Mouse (Mus musculus): ENCODE results near the gene Aspa.
"Not testable (repeated sequence)": the region's sequence is repeated elsewhere in the genome, so short reads cannot be mapped to it uniquely, and the experiment has no call there.

Aspa gene

GRCm38 (mm10) chr11:73329442-73329841 is at the start of gene Aspa, which contains the start of the genes Gm49340 and Spata22:
Gene Aspa, minus strand, starts transcription at chr11:73329596.
Gene Gm49340, plus strand, starts transcription at chr11:73329741.
Gene Spata22, plus strand, starts transcription at chr11:73329741.
- no peak for DNase-seq (ENCODE audit: low read depth in 1 of 2, low spot score in 2 of 2)

- DNase-seq (ENCODE audit: low read depth in 1 of 2, low spot score in 2 of 2), result no peak
These were observed 41.5 kb upstream of the Aspa start, which contains the start of gene Olfr376 for GRCm38 (mm10) chr11:73370946-73371345. Gene Olfr376, plus strand, starts transcription at chr11:73371246.

GRCm38 (mm10) chr11:73350483-73350882 is 21.1 kb upstream of the Aspa start, which contains the start of gene Olfr20:
Gene Olfr20, plus strand, starts transcription at chr11:73350783.
- no peak for DNase-seq (ENCODE audit: low read depth in 1 of 2, low spot score in 2 of 2)

- DNase-seq (ENCODE audit: low read depth in 1 of 2, low spot score in 2 of 2), result no peak
These were observed 7.5 kb upstream of the Aspa start for GRCm38 (mm10) chr11:73336919-73337318.

GRCm38 (mm10) chr11:73333357-73333756 is 4.0 kb upstream of the Aspa start:
- DNase-seq (ENCODE audit: low read depth in 1 of 2, low spot score in 2 of 2), result no peak

- DNase-seq (ENCODE audit: low read depth in 1 of 2, low spot score in 2 of 2), result no peak
These were observed 2.0 kb downstream of the Aspa start for GRCm38 (mm10) chr11:73327361-73327760.

- DNase-seq (ENCODE audit: low read depth in 1 of 2, low spot score in 2 of 2), result no peak
These were observed 2.9 kb downstream of the Aspa start for GRCm38 (mm10) chr11:73326485-73326886.

GRCm38 (mm10) chr11:73323906-73324830 is 5.2 kb downstream of the Aspa start:
- no peak for DNase-seq (ENCODE audit: low read depth in 1 of 2, low spot score in 2 of 2)

GRCm38 (mm10) chr11:73321064-73321463 is 8.3 kb downstream of the Aspa start:
- DNase-seq (ENCODE audit: low read depth in 1 of 2, low spot score in 2 of 2), result not testable (repeated sequence)

GRCm38 (mm10) chr11:73318581-73318980 is 10.8 kb downstream of the Aspa start:
- DNase-seq (ENCODE audit: low read depth in 1 of 2, low spot score in 2 of 2), result not testable (repeated sequence)

GRCm38 (mm10) chr11:73315961-73316360 is 13.4 kb downstream of the Aspa start:
- no peak for DNase-seq (ENCODE audit: low read depth in 1 of 2, low spot score in 2 of 2)

- DNase-seq (ENCODE audit: low read depth in 1 of 2, low spot score in 2 of 2), result no peak
These were observed 26.3 kb downstream of the Aspa start for GRCm38 (mm10) chr11:73303123-73303522.

- no peak for DNase-seq (ENCODE audit: low read depth in 1 of 2, low spot score in 2 of 2)
These were observed 39.8 kb downstream of the Aspa start for GRCm38 (mm10) chr11:73289621-73290020.

- no peak for DNase-seq (ENCODE audit: low read depth in 1 of 2, low spot score in 2 of 2)
These were observed 45.0 kb downstream of the Aspa start for GRCm38 (mm10) chr11:73284351-73284750.

GRCm38 (mm10) chr11:73283926-73284325 is 45.5 kb downstream of the Aspa start:
- no peak for DNase-seq (ENCODE audit: low read depth in 1 of 2, low spot score in 2 of 2)

GRCm38 (mm10) chr11:73283369-73283768 is 46.0 kb downstream of the Aspa start:
- DNase-seq (ENCODE audit: low read depth in 1 of 2, low spot score in 2 of 2), result no peak

GRCm38 (mm10) chr11:73281528-73282027 is 47.8 kb downstream of the Aspa start:
- no peak for DNase-seq (ENCODE audit: low read depth in 1 of 2, low spot score in 2 of 2)

GRCm38 (mm10) chr11:73280710-73281109 is 48.7 kb downstream of the Aspa start:
- no peak for DNase-seq (ENCODE audit: low read depth in 1 of 2, low spot score in 2 of 2)

- no peak for DNase-seq (ENCODE audit: low read depth in 1 of 2, low spot score in 2 of 2)
These were observed 54.6 kb downstream of the Aspa start for GRCm38 (mm10) chr11:73274821-73275220.

- no peak for DNase-seq (ENCODE audit: low read depth in 1 of 2, low spot score in 2 of 2)
These were observed 62.1 kb downstream of the Aspa start, which contains the start of gene Trpv3 for GRCm38 (mm10) chr11:73267267-73267666. Gene Trpv3, plus strand, starts transcription at chr11:73267388.

GRCm38 (mm10) chr11:73261385-73261784 is 68.0 kb downstream of the Aspa start:
- DNase-seq (ENCODE audit: low read depth in 1 of 2, low spot score in 2 of 2), result no peak

GRCm38 (mm10) chr11:73260457-73260856 is 68.9 kb downstream of the Aspa start:
- DNase-seq (ENCODE audit: low read depth in 1 of 2, low spot score in 2 of 2), result no peak
